Mouse (Mus musculus): Measurements from ENCODE around the gene Rarg.

DNA sequence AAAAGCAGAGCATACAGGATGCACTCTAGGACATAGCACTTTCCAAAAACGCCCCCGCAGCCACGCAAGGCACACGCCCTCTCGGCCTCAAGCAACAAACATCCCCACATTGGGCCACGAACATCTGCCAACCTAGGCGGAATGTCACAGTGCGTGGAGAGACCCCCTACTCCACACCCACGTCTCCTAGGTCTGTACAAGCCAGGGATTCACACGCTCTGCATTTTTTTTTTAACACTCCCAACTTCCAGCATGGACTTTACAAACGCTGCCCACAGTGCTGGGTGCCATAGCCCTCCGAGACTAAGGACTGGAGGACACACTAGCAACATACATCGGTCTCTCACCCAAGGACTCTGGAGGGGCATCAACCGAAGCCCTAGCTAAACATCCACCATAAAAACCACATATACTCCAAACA, 11.8 kb downstream of the Rarg start:
- TF ChIP-seq CTCF (conservative IDR thresholded peaks at IDR 0.05; ENCODE audit: low read length) (no peak), POU5F1 (IDR thresholded peaks at IDR 0.05; ENCODE audit: borderline replicate concordance, low read length) (no peak)

Data from E14TG2a.4 (cell line).